Mouse (Mus musculus): ENCODE measurements around the gene Cxcl5.

DNA sequence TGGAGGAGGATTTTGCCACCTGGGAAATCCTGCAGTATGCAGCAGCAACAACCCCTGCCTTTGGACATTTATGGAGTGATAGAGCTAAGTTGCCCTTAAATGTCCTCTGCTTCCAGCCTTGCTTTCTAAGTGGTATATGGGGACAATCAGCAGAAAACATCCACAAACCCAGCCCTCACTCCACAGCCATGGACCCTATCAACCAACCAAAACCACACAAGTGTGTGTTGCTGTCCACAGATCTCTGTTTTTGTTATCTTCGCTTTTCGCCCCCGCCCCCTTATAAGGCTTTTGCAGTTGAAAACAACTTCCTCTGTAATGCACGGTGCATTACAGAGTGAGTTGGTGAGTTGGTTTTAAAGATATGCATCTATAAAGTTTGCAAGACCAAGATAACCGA lies 16.4 kb downstream of the Cxcl5 start:
- TF ChIP-seq CTCF (IDR thresholded peaks at IDR 0.05; ENCODE audit: low read depth), result no peak
- peak; percentile 53; the same call in 1 of the 2 replicates for TF ChIP-seq EP300 (IDR thresholded peaks at IDR 0.05; ENCODE audit: low read depth)
